Mouse (Mus musculus): ENCODE data around the gene Prkaa1. TPM values are rescaled to one million over a fixed set of nuclear protein-coding genes. Genes with fewer than 3 reads are reported as not detected.
A peak's percentile ranks its signal among the peaks of the same experiment; 100 is the strongest.
"Not testable (repeated sequence)": the region's sequence is repeated elsewhere in the genome, so short reads cannot be mapped to it uniquely, and the experiment has no call there.

Prkaa1 gene
- polyA plus RNA-seq, 1 experiment from 2014 or later: 19.9 TPM

GRCm38 (mm10) chr15:5188029-5188428, 44.4 kb downstream of the Prkaa1 start:
- H3K27ac ChIP-seq: no peak overlapping the region
- H3K4me3 ChIP-seq (replicated peaks): no peak overlapping the region
- no peaks in the 10 kb centered on the region for H3K9me3 ChIP-seq
- H3K36me3 ChIP-seq: peaks cover 11% of the 10 kb centered on the region; the same call in 1 of the 2 replicates
- no peaks in the 10 kb centered on the region for H3K27me3 ChIP-seq (replicated peaks)
- no peak overlapping the region for H3K9ac ChIP-seq
- whole genome bisulfite sequencing: 84% methylated on average over 1 of the region's 1 CpGs
- no peak overlapping the region for H3K4me2 ChIP-seq
- ATAC-seq (ENCODE audit: insufficient read depth, low FRiP score, low read depth): no peak
- peaks cover 14% of the 10 kb centered on the region for H3K4me1 ChIP-seq

- Histone ChIP-seq H3K4me3 (replicated peaks) (no peak overlapping the region), H3K36me3 (peaks cover 11% of the 10 kb centered on the region; the same call in 1 of the 2 replicates), H3K4me2 (no peak overlapping the region), H3K4me1 (peaks cover 10% of the 10 kb centered on the region; the same call in 1 of the 2 replicates), H3K9ac (no peak overlapping the region), H3K9me3 (no peaks in the 10 kb centered on the region), H3K27ac (no peak overlapping the region), H3K27me3 (replicated peaks) (no peaks in the 10 kb centered on the region)
- WGBS: 58% methylated on average over 10 of the region's 10 CpGs
- ATAC-seq (ENCODE audit: insufficient read depth, low FRiP score, low read depth): no peak
Measured at GRCm38 (mm10) chr15:5189504-5190093, 45.9 kb downstream of the Prkaa1 start.

GRCm38 (mm10) chr15:5193833-5194232, 50.2 kb downstream of the Prkaa1 start:
- no peak for ATAC-seq (ENCODE audit: insufficient read depth, low FRiP score, low read depth)
- WGBS: 72% methylated on average over 3 of the region's 3 CpGs
- no peak overlapping the region for H3K4me3 ChIP-seq (replicated peaks)

DNA sequence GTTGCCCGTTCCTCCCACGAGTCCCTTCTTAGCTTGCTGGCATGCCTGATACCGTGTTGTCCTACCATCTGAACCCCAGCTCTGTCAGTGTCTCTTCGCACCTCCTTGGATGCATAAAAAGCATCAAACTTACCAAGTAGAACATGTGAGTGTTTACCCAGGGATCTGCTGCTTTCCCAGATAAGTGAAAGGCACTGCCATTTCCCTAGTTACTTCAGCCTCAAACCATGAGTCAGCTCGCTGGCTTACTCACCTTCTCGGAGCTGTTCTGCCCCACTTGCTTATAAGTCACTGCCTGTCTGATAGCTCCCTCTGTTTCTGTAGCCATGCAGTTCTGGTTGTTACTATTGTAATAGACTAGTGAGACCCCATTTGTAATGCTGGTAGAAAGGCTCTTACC, 50.8 kb downstream of the Prkaa1 start:
- H3K27ac ChIP-seq: no peak overlapping the region
- peaks cover 11% of the 10 kb centered on the region for H3K4me1 ChIP-seq
- H3K9ac ChIP-seq: no peak overlapping the region
- no peak overlapping the region for H3K4me3 ChIP-seq (replicated peaks)
- 77% methylated on average over 6 of the region's 6 CpGs for WGBS
- H3K36me3 ChIP-seq: peaks cover 11% of the 10 kb centered on the region; the same call in 1 of the 2 replicates
- H3K27me3 ChIP-seq (replicated peaks): no peaks in the 10 kb centered on the region
- no peaks in the 10 kb centered on the region for H3K9me3 ChIP-seq
- no peak for ATAC-seq (ENCODE audit: insufficient read depth, low FRiP score, low read depth)
- H3K4me2 ChIP-seq: no peak overlapping the region

More at GRCm38 (mm10) chr15:5193833-5194232, 50.2 kb downstream of the Prkaa1 start:
- H3K9ac ChIP-seq: no peak overlapping the region
- H3K4me1 ChIP-seq: peaks cover 11% of the 10 kb centered on the region
- H3K4me2 ChIP-seq: no peak overlapping the region
- no peaks in the 10 kb centered on the region for H3K27me3 ChIP-seq (replicated peaks)
- H3K9me3 ChIP-seq: no peaks in the 10 kb centered on the region
- H3K36me3 ChIP-seq: peaks cover 11% of the 10 kb centered on the region; the same call in 1 of the 2 replicates
- no peak overlapping the region for H3K27ac ChIP-seq

DNA sequence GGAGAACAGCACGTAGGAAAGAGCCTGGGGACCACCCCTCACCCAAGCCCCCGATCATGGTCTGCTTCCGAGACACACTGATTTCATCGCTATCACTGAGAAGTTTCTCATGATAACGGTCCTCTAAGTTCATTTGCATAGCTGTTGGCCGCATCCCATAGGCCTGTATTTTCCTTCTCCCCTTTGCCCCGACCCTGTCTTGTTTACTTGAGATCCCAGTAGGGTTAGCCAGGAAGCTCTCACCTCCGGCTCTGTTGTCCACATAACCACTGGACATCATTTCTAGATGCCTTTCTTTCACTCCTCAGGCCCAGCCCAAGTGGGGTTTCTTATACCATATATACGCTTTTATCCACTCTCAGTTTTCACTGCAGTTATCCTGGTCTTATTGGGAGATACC, 51.3 kb downstream of the Prkaa1 start:
- 80% methylated on average over 9 of the region's 9 CpGs for WGBS
- H3K27me3 ChIP-seq (replicated peaks): no peaks in the 10 kb centered on the region
- H3K9me3 ChIP-seq: no peaks in the 10 kb centered on the region
- H3K27ac ChIP-seq: peak overlapping the region; percentile 11; the same call in 1 of the 2 replicates
- peaks cover 10% of the 10 kb centered on the region; the same call in 1 of the 2 replicates for H3K36me3 ChIP-seq
- peaks cover 11% of the 10 kb centered on the region for H3K4me1 ChIP-seq
- H3K4me3 ChIP-seq (replicated peaks): no peak overlapping the region
- no peak for ATAC-seq (ENCODE audit: insufficient read depth, low FRiP score, low read depth)
- H3K9ac ChIP-seq: no peak overlapping the region
- H3K4me2 ChIP-seq: no peak overlapping the region

DNA sequence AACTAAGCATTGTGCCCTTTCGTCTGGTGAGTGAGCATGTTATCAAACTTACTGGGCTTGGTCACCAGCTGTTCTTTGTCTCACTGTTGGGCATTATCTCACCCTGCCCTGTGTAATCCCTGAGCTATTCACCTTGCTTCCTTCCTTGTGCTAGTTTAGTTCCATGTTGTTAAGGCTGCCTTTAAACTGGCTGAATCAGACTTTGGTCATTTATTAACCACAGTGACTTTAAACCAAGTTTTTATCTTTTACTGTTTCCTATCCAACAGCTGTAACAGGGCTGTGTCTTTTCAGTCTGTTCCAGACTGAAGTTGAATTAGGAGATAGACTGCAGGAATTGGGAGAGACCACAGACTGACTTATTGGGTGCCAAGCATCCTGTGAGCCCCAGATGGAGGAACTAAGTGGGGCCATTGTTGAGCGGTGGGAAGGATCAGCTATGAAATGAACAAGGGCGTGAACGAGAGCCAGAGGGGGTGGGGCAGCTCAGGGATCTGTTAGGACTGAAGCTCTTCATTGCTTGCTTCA, 52.4 kb downstream of the Prkaa1 start:
- 44% methylated on average over 4 of the region's 4 CpGs for WGBS
- no peak overlapping the region for H3K4me3 ChIP-seq (replicated peaks)
- H3K36me3 ChIP-seq: peaks cover 5% of the 10 kb centered on the region; the same call in 1 of the 2 replicates
- peak; percentile 93 for ATAC-seq (ENCODE audit: insufficient read depth, low FRiP score, low read depth)
- peaks cover 11% of the 10 kb centered on the region for H3K4me1 ChIP-seq
- H3K27me3 ChIP-seq (replicated peaks): no peaks in the 10 kb centered on the region
- no peaks in the 10 kb centered on the region for H3K9me3 ChIP-seq
- no peak overlapping the region for H3K9ac ChIP-seq
- H3K4me2 ChIP-seq: 0 out of 2 replicates have a peak overlapping the region, but pooled peaks have one; percentile 3
- peak overlapping the region; percentile 45 for H3K27ac ChIP-seq

GRCm38 (mm10) chr15:5196691-5197090, 53.0 kb downstream of the Prkaa1 start:
- ATAC-seq (ENCODE audit: insufficient read depth, low FRiP score, low read depth): no peak
- Histone ChIP-seq H3K4me2 (0 out of 2 replicates have a peak overlapping the region, but pooled peaks have one; percentile 3), H3K4me1 (peaks cover 11% of the 10 kb centered on the region), H3K27me3 (replicated peaks) (no peaks in the 10 kb centered on the region), H3K9me3 (no peaks in the 10 kb centered on the region), H3K9ac (no peak overlapping the region), H3K36me3 (peaks cover 2% of the 10 kb centered on the region; the same call in 1 of the 2 replicates), H3K27ac (peak overlapping the region; percentile 45; the same call in 1 of the 2 replicates), H3K4me3 (replicated peaks) (no peak overlapping the region)
- WGBS: 47% methylated on average over 4 of the region's 4 CpGs

- Histone ChIP-seq H3K4me1 (no peaks in the 10 kb centered on the region), H3K27ac (no peak overlapping the region), H3K9ac (no peak overlapping the region), H3K27me3 (replicated peaks) (no peaks in the 10 kb centered on the region), H3K4me3 (replicated peaks) (no peak overlapping the region), H3K4me2 (no peak overlapping the region), H3K9me3 (no peaks in the 10 kb centered on the region; the same call in 1 of the 2 replicates), H3K36me3 (no peaks in the 10 kb centered on the region)
- no peak for ATAC-seq (ENCODE audit: insufficient read depth, low FRiP score, low read depth)
- 71% methylated on average over 9 of the region's 9 CpGs for WGBS
Measured at GRCm38 (mm10) chr15:5205222-5205621, 61.6 kb downstream of the Prkaa1 start.

GRCm38 (mm10) chr15:5209116-5209515, 65.5 kb downstream of the Prkaa1 start:
- Histone ChIP-seq H3K36me3 (no peaks in the 10 kb centered on the region), H3K9me3 (no peaks in the 10 kb centered on the region), H3K4me1 (no peaks in the 10 kb centered on the region), H3K4me3 (replicated peaks) (no peak overlapping the region), H3K9ac (no peak overlapping the region), H3K27ac (no peak overlapping the region), H3K27me3 (replicated peaks) (no peaks in the 10 kb centered on the region), H3K4me2 (no peak overlapping the region)
- ATAC-seq (ENCODE audit: insufficient read depth, low FRiP score, low read depth): no peak
- 96% methylated on average over 3 of the region's 3 CpGs for WGBS

GRCm38 (mm10) chr15:5220491-5220890, 76.8 kb downstream of the Prkaa1 start:
- ATAC-seq (ENCODE audit: insufficient read depth, low FRiP score, low read depth): no peak
- no peak overlapping the region for H3K4me3 ChIP-seq (replicated peaks)
- H3K9me3 ChIP-seq: no peaks in the 10 kb centered on the region
- H3K27me3 ChIP-seq (replicated peaks): no peaks in the 10 kb centered on the region
- WGBS: 80% methylated on average over 6 of the region's 6 CpGs
- no peaks in the 10 kb centered on the region for H3K4me1 ChIP-seq
- H3K9ac ChIP-seq: no peak overlapping the region
- no peak overlapping the region for H3K27ac ChIP-seq
- H3K4me2 ChIP-seq: no peak overlapping the region
- H3K36me3 ChIP-seq: no peaks in the 10 kb centered on the region

DNA sequence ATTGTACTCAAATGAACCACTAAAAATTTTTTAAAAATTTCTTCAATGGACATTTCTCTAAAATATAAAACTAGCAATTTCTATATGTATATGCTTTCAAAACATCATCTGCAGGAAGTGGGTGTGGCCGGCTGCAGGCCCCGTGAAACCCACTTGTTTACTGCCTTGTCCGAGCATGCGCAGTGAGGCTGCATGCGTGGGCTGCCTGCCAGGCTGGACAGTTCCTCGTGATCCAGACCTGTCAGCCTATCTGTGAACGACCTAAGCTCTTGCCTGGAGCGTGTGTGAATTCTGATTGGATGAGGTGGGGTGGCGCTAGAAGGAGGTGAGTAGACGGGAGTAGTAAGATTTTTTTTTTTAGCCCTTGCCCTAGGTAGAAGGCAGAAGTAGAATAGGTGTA, 87.1 kb downstream of the Prkaa1 start:
- not testable (repeated sequence) for H3K27me3 ChIP-seq (replicated peaks); H3K27ac ChIP-seq; ATAC-seq (ENCODE audit: insufficient read depth, low FRiP score, low read depth); H3K36me3 ChIP-seq; H3K4me1 ChIP-seq; H3K4me2 ChIP-seq; H3K9me3 ChIP-seq; H3K4me3 ChIP-seq (replicated peaks); H3K9ac ChIP-seq
- 78% methylated on average over 10 of the region's 10 CpGs for WGBS
